Comparison of ENCODE assay signal across 29 mouse cellular contexts in genomic region chr14:23771794-23772193, GRCm38 (mm10).
A peak's percentile ranks its signal among the peaks of the same experiment; 100 is the strongest.
DNase-seq lines count a peak whose midpoint lies in the region; ATAC-seq and TF ChIP-seq lines count a peak whose summit lies in the region.
"Had no signal": no experiment of that assay in that cellular context is flagged by ENCODE, and none has a peak within 500 bp of the region (broad histone marks: within the 10 kb centered on the region; RNA-seq: fewer than 3 reads in every experiment).

No protein-coding gene starts in this region.

- no peaks in the 10 kb centered on the region for H3K9me3 ChIP-seq in heart, embryonic 11.5 days (replicated peaks; ENCODE audit: control insufficient read depth, low read length)
- no peaks in the 10 kb centered on the region for H3K9me3 ChIP-seq in lung, postnatal 0 days (ENCODE audit: low read length)
- H3K9me3 ChIP-seq: embryonic facial prominence, embryonic 10.5 days; embryonic facial prominence, embryonic 13.5 days; forebrain, embryonic 12.5 days; forebrain, embryonic 15.5 days; G1E; heart, embryonic 13.5 days; hindbrain, embryonic 12.5 days; hindbrain, embryonic 15.5 days had no signal

- no peak overlapping the region for H3K4me3 ChIP-seq in gastrocnemius, adult 2 months
- no peak overlapping the region for H3K4me3 ChIP-seq in heart, embryonic 11.5 days (ENCODE audit: low read depth, low read length)
- H3K4me3 ChIP-seq in lung, postnatal 0 days (ENCODE audit: low read depth, low read length): no peak overlapping the region
- H3K4me3 ChIP-seq: embryonic facial prominence, embryonic 10.5 days; embryonic facial prominence, embryonic 13.5 days; erythroblast, embryonic 14.5 days; forebrain, embryonic 12.5 days; forebrain, embryonic 15.5 days; heart, embryonic 13.5 days; hindbrain, embryonic 12.5 days; hindbrain, embryonic 15.5 days had no signal

- no peak overlapping the region for H3K9ac ChIP-seq in heart, embryonic 11.5 days (ENCODE audit: low read depth, low read length)
- no peak overlapping the region for H3K9ac ChIP-seq in lung, postnatal 0 days (replicated peaks; ENCODE audit: low read depth)
- H3K9ac ChIP-seq: embryonic facial prominence, embryonic 13.5 days; forebrain, embryonic 12.5 days; forebrain, embryonic 15.5 days; heart, embryonic 13.5 days; hindbrain, embryonic 12.5 days; hindbrain, embryonic 15.5 days had no signal

- no peak for ATAC-seq in heart, embryonic 11.5 days (replicated peaks; ENCODE audit: insufficient number of reproducible peaks, low FRiP score, low TSS enrichment)
- ATAC-seq in lung, postnatal 0 days: no peak
- ATAC-seq: forebrain, embryonic 15.5 days; intestine, postnatal 0 days; Patski had no signal

- H3K27me3 ChIP-seq in heart, embryonic 11.5 days (ENCODE audit: control insufficient read depth, insufficient read depth, low read length): no peaks in the 10 kb centered on the region
- no peaks in the 10 kb centered on the region for H3K27me3 ChIP-seq in lung, postnatal 0 days (replicated peaks; ENCODE audit: insufficient read depth, low read length)
- H3K27me3 ChIP-seq: CH12.LX; embryonic facial prominence, embryonic 13.5 days; forebrain, embryonic 12.5 days; forebrain, embryonic 15.5 days; hindbrain, embryonic 12.5 days; hindbrain, embryonic 15.5 days; Patski had no signal

- peaks cover 3% of the 10 kb centered on the region; the same call in 1 of the 2 replicates for H3K4me1 ChIP-seq in heart, embryonic 11.5 days (ENCODE audit: control insufficient read depth, insufficient read depth, low read length)
- H3K4me1 ChIP-seq in lung, postnatal 0 days (ENCODE audit: insufficient read depth, low read depth, low read length): no peaks in the 10 kb centered on the region
- H3K4me1 ChIP-seq: embryonic facial prominence, embryonic 10.5 days; embryonic facial prominence, embryonic 13.5 days; forebrain, embryonic 12.5 days; forebrain, embryonic 15.5 days; hindbrain, embryonic 12.5 days; hindbrain, embryonic 15.5 days had no signal

- H3K36me3 ChIP-seq in heart, embryonic 11.5 days (ENCODE audit: control insufficient read depth, insufficient read depth, low read length): no peaks in the 10 kb centered on the region
- H3K36me3 ChIP-seq in lung, postnatal 0 days (ENCODE audit: insufficient read depth, low read length): no peaks in the 10 kb centered on the region
- H3K36me3 ChIP-seq: embryonic facial prominence, embryonic 10.5 days; embryonic facial prominence, embryonic 13.5 days; forebrain, embryonic 12.5 days; forebrain, embryonic 15.5 days; G1E; heart, embryonic 13.5 days; hindbrain, embryonic 12.5 days; hindbrain, embryonic 15.5 days had no signal

- TF ChIP-seq CTCF in gastrocnemius, adult 2 months (IDR thresholded peaks at IDR 0.05): no peak
- no peak for TF ChIP-seq CTCF in lung, postnatal 0 days (IDR thresholded peaks at IDR 0.05)

- H3K4me2 ChIP-seq in heart, embryonic 11.5 days: no peak overlapping the region
- no peak overlapping the region for H3K4me2 ChIP-seq in lung, postnatal 0 days (replicated peaks; ENCODE audit: low read depth, low read length)
- H3K4me2 ChIP-seq: embryonic facial prominence, embryonic 13.5 days; forebrain, embryonic 12.5 days; forebrain, embryonic 15.5 days; heart, embryonic 13.5 days; hindbrain, embryonic 12.5 days; hindbrain, embryonic 15.5 days had no signal

- peak; percentile 30 for DNase-seq in gastrocnemius, adult 2 months
- no peak for DNase-seq in gastrocnemius, adult 8-10 months (ENCODE audit: low spot score in 2 of 2)
- peak; percentile 18 to 50 for DNase-seq in heart, adult 18-20 months
- DNase-seq in heart, postnatal 4 days: no peak
- DNase-seq in heart, postnatal 25 days (ENCODE audit: low spot score): peak; percentile 5
- DNase-seq in lung, postnatal 0 days (ENCODE audit: low spot score): no peak
- DNase-seq: adrenal gland, adult 2 months; adrenal gland, postnatal 25 days; B cell, adult 2 months; cerebellum, adult 11-12 months; cerebellum, adult 8-10 months; cerebellum, postnatal 10 days; cerebellum, postnatal 36 days; embryo, embryonic 11 days; gastrocnemius, postnatal 14 days; kidney, adult 2 months had no signal

- intact Hi-C loops in gastrocnemius, adult 2 months (cut with DNase I): no loop called here
- intact Hi-C loops in heart, postnatal 25 days (cut with DNase I): no loop called here

- H3K27ac ChIP-seq in gastrocnemius, adult 2 months: peak overlapping the region; percentile 63; the same call in 1 of the 2 replicates
- H3K27ac ChIP-seq in heart, embryonic 11.5 days (ENCODE audit: low read depth, low read length): no peak overlapping the region
- no peak overlapping the region for H3K27ac ChIP-seq in lung, postnatal 0 days (ENCODE audit: low read length)
- H3K27ac ChIP-seq: embryonic facial prominence, embryonic 10.5 days; embryonic facial prominence, embryonic 13.5 days; forebrain, embryonic 12.5 days; forebrain, embryonic 15.5 days; heart, embryonic 13.5 days; hindbrain, embryonic 12.5 days; hindbrain, embryonic 15.5 days had no signal

- TF ChIP-seq EP300 in lung, postnatal 0 days (IDR thresholded peaks at IDR 0.05): no peak

- WGBS in heart, embryonic 11.5 days (ENCODE audit: insufficient replicate concordance): 53% methylated on average over 1 of the region's 1 CpGs
- 61% methylated on average over 1 of the region's 1 CpGs for WGBS in lung, postnatal 0 days

Comparison
In these comparisons a context has a peak if more than half of its experiments do, and no peak if none do; other contexts are left out.
1. DNase-seq: peak in gastrocnemius, adult 2 months (single experiment), heart, adult 18-20 months (2 of 2) and heart, postnatal 25 days (single experiment); none in gastrocnemius, adult 8-10 months (0 of 2), heart, postnatal 4 days (single experiment) and lung, postnatal 0 days (single experiment).